Mouse (Mus musculus) MEL (cell line): ENCODE data around the gene Iqcf5. TPM values are rescaled to one million over a fixed set of nuclear protein-coding genes. Genes with fewer than 3 reads are reported as not detected.

Experiments
- DNase-seq: peaks from one replicate; pipeline ENCODE4 v3.0.0; 2011; ENCODE audit warnings: low read depth, low spot score
- H3K27ac ChIP-seq: 2 replicates; pipeline ENCODE4 v1.5.1; 2012; ENCODE audit warnings: low read depth, mild to moderate bottlenecking, control low read depth, low read length, moderate library complexity; ENCODE audit not compliant: control insufficient read depth
- H3K27me3 ChIP-seq, 2 experiments: fragments of 150-350 bp in 1 of 2; sonication (generic) in 1 of 2; 2 replicates each; pipeline ENCODE4 v1.6.1; 2012; ENCODE audit warnings: low read length in 2 of 2, mild to moderate bottlenecking in 2 of 2, improper control_type of control experiment in 1 of 2, moderate library complexity in 1 of 2; ENCODE audit not compliant: insufficient read depth in 2 of 2, control insufficient read depth in 1 of 2
- H3K36me3 ChIP-seq, 2 experiments: 2 replicates each; pipeline ENCODE4 v1.6.1; 2012 to 2014; ENCODE audit warnings: low read length in 2 of 2, improper control_type of control experiment in 1 of 2, inconsistent platforms in 1 of 2, mild to moderate bottlenecking in 1 of 2; ENCODE audit not compliant: insufficient read depth in 2 of 2, control insufficient read depth in 1 of 2
- H3K4me1 ChIP-seq, 2 experiments: fragments of 150-350 bp in 1 of 2; sonication (generic) in 1 of 2; 2 replicates each; pipeline ENCODE4 v1.6.1; 2012; ENCODE audit warnings: low read length in 2 of 2, improper control_type of control experiment in 1 of 2, mild to moderate bottlenecking in 1 of 2; ENCODE audit not compliant: insufficient read depth in 2 of 2, control insufficient read depth in 1 of 2
- H3K4me3 ChIP-seq, 2 experiments: fragments of 150-350 bp in 1 of 2; sonication (generic) in 1 of 2; 2 replicates each; pipeline ENCODE4 v1.5.1; 2012; ENCODE audit warnings: low read depth in 2 of 2, low read length in 2 of 2, mild to moderate bottlenecking in 2 of 2, moderate library complexity in 2 of 2, control low read depth in 1 of 2, improper control_type of control experiment in 1 of 2; ENCODE audit not compliant: control insufficient read depth in 1 of 2, insufficient read depth in 1 of 2
- H3K79me2 ChIP-seq: 2 replicates; pipeline ENCODE4 v1.6.1; 2012; ENCODE audit warnings: mild to moderate bottlenecking, low read length, moderate library complexity; ENCODE audit not compliant: control insufficient read depth, poor library complexity, insufficient read depth
- H3K9ac ChIP-seq: 2 replicates; pipeline ENCODE4 v1.6.1; 2012; ENCODE audit warnings: low read depth, mild to moderate bottlenecking, control low read depth, low read length, moderate library complexity; ENCODE audit not compliant: control insufficient read depth, poor library complexity, severe bottlenecking
- H3K9me3 ChIP-seq: fragments of 150-350 bp; sonication (generic); replicated peaks from 2 replicates; pipeline ENCODE4 v1.6.1; 2012; ENCODE audit warnings: mild to moderate bottlenecking, low read length, improper control_type of control experiment, moderate library complexity; ENCODE audit not compliant: insufficient read depth
- CHD1 ChIP-seq: IDR thresholded peaks from 2 replicates; pipeline ENCODE4 v1.6.1; 2012; ENCODE audit warnings: low read depth, mild to moderate bottlenecking, inconsistent platforms, low read length, improper control_type of control experiment
- CHD2 ChIP-seq: IDR thresholded peaks from 2 replicates; pipeline ENCODE4 v1.6.1; 2011; ENCODE audit warnings: low read length, improper control_type of control experiment
- CTCF ChIP-seq, 3 experiments: IDR thresholded peaks in 2 of 3; conservative IDR thresholded peaks in 1 of 3; 2 replicates each; pipeline ENCODE4 v1.5.1; 2011 to 2012; ENCODE audit warnings: low read length in 3 of 3, low read depth in 2 of 3, mild to moderate bottlenecking in 2 of 3, improper control_type of control experiment in 1 of 3, inconsistent platforms in 1 of 3, mixed read lengths in 1 of 3, moderate library complexity in 1 of 3; ENCODE audit not compliant: control insufficient read depth in 1 of 3, insufficient read depth in 1 of 3, poor library complexity in 1 of 3, severe bottlenecking in 1 of 3
- EP300 ChIP-seq, 2 experiments: IDR thresholded peaks; 2 replicates each; pipeline ENCODE4 v1.6.1; 2011; ENCODE audit warnings: improper control_type of control experiment in 2 of 2, low read length in 2 of 2, low read depth in 1 of 2, mild to moderate bottlenecking in 1 of 2
- GABPA ChIP-seq: IDR thresholded peaks from 2 replicates; pipeline ENCODE4 v1.6.1; 2012; ENCODE audit warnings: low read depth, mild to moderate bottlenecking, inconsistent platforms, low read length, improper control_type of control experiment, moderate library complexity
- HCFC1 ChIP-seq: IDR thresholded peaks from 2 replicates; pipeline ENCODE4 v1.6.1; 2012; ENCODE audit warnings: low read depth, mild to moderate bottlenecking, inconsistent platforms, low read length, improper control_type of control experiment, moderate library complexity
- JUND ChIP-seq: IDR thresholded peaks from 2 replicates; pipeline ENCODE4 v1.6.1; 2011; ENCODE audit warnings: low read depth, mild to moderate bottlenecking, improper control_type of control experiment, low read length
- KAT2A ChIP-seq: conservative IDR thresholded peaks from 2 replicates; pipeline ENCODE4 v1.6.1; 2012; ENCODE audit warnings: low read depth, low read length, improper control_type of control experiment, inconsistent platforms
- MAFK ChIP-seq: IDR thresholded peaks from 2 replicates; pipeline ENCODE4 v1.6.1; 2011; ENCODE audit warnings: low read depth, mild to moderate bottlenecking, low read length, improper control_type of control experiment, borderline replicate concordance
- MAX ChIP-seq: IDR thresholded peaks from 2 replicates; pipeline ENCODE4 v1.6.1; 2011; ENCODE audit warnings: low read length, improper control_type of control experiment
- MAZ ChIP-seq: IDR thresholded peaks from 2 replicates; pipeline ENCODE4 v1.6.1; 2012; ENCODE audit warnings: low read depth, mild to moderate bottlenecking, inconsistent platforms, low read length, improper control_type of control experiment
- MEF2A ChIP-seq: IDR thresholded peaks from 2 replicates; pipeline ENCODE4 v1.6.1; 2014; ENCODE audit warnings: low read depth, mild to moderate bottlenecking, inconsistent platforms, low read length, improper control_type of control experiment; ENCODE audit not compliant: poor library complexity, insufficient replicate concordance, severe bottlenecking; ENCODE audit errors: extremely low read depth
- MXI1 ChIP-seq: IDR thresholded peaks from 2 replicates; pipeline ENCODE4 v1.6.1; 2011; ENCODE audit warnings: mild to moderate bottlenecking, low read depth, low read length, improper control_type of control experiment
- MYB ChIP-seq: IDR thresholded peaks from 2 replicates; pipeline ENCODE4 v1.6.1; 2011; ENCODE audit warnings: mild to moderate bottlenecking, low read depth, low read length, improper control_type of control experiment
- MYC ChIP-seq: IDR thresholded peaks from 2 replicates; pipeline ENCODE4 v1.6.1; 2011; ENCODE audit warnings: low read depth, mild to moderate bottlenecking, low read length, improper control_type of control experiment, moderate library complexity
- POLR2AphosphoS5 ChIP-seq: IDR thresholded peaks from 2 replicates; pipeline ENCODE4 v1.6.1; 2012; ENCODE audit warnings: low read depth, borderline replicate concordance, mild to moderate bottlenecking, inconsistent platforms, low read length, moderate library complexity, mixed read lengths
- RAD21 ChIP-seq: IDR thresholded peaks from 2 replicates; pipeline ENCODE4 v1.6.1; 2011; ENCODE audit warnings: mild to moderate bottlenecking, low read depth, low read length, improper control_type of control experiment
- SMC3 ChIP-seq: IDR thresholded peaks from 2 replicates; pipeline ENCODE4 v1.6.1; 2011; ENCODE audit warnings: low read depth, low read length, improper control_type of control experiment
- TBP ChIP-seq: IDR thresholded peaks from 2 replicates; pipeline ENCODE4 v1.8.0; 2011; ENCODE audit warnings: low read depth, low read length, improper control_type of control experiment
- TCF12 ChIP-seq: IDR thresholded peaks from 2 replicates; pipeline ENCODE4 v1.6.1; 2014; ENCODE audit warnings: low read depth, mild to moderate bottlenecking, inconsistent platforms, low read length, improper control_type of control experiment, moderate library complexity
- USF1 ChIP-seq: IDR thresholded peaks from 2 replicates; pipeline ENCODE4 v1.6.1; 2014; ENCODE audit warnings: low read depth, mild to moderate bottlenecking, inconsistent platforms, low read length, improper control_type of control experiment, moderate library complexity
- ZKSCAN1 ChIP-seq: IDR thresholded peaks from 2 replicates; pipeline ENCODE4 v1.6.1; 2012; ENCODE audit warnings: low read depth, mild to moderate bottlenecking, inconsistent platforms, low read length, improper control_type of control experiment, moderate library complexity
- ZNF384 ChIP-seq: IDR thresholded peaks from 2 replicates; pipeline ENCODE4 v1.6.1; 2012; ENCODE audit warnings: low read depth, mild to moderate bottlenecking, inconsistent platforms, low read length, improper control_type of control experiment
- polyA plus RNA-seq, 2 experiments: library from polyadenylated mRNA; stranded (reverse) in 1 of 2; unstranded in 1 of 2; fragments of >175 nt in 1 of 2; fragments of >200 nt in 1 of 2; gene quantifications; 2 replicates each; pipeline versions ENCODE4 v1.2.1 to v1.2.4; 2012; ENCODE audit warnings: low replicate concordance in 2 of 2, low read depth in 1 of 2; ENCODE audit not compliant: insufficient read length in 2 of 2, insufficient read depth in 1 of 2, missing spikeins in 1 of 2
- total RNA-seq: library from RNA; depleted of rRNA; stranded (reverse); fragments of 300-350 nt; gene quantifications from 2 replicates; pipeline ENCODE4 v1.2.3, GENCODE M21; 2012

Gene Iqcf5
- total and polyA plus RNA-seq, 3 experiments: 0.81 to 1.5 TPM; not detected in 1

DNA sequence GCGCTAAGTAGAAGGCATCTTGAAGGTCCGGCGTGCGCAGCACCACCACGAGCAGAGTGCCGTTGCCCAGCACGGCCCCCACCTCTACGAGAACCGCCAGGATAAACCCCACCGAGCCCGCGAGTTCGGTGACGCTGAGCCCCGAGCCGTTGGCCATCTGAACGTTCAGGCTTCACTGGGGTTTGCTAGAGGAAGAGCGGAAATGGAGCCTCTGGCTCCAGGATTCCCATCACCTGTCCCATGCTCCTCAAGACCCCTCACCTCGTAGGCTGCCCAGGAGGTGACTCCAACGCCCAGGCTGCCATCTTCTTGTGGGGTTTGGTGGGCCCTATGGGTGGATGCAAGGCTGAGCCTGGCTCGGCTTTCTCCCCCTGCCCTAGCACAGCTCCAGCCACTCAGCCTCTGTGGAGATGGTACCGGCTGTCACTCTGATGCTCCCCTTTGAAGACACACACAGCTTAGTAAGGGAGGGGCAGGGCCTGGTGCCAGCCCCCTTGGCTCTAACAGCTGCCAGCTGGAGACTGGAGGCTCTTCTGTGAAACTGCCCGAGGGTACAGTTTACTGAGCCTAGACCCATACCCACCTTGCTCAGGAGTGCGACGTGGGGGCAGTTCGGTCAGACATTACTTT lies 48.7 kb upstream of the Iqcf5 start, which contains the start of gene Gpr62:
TSS of gene Gpr62 (minus strand) at position 368 of the 630 bp plus-strand sequence.
- Histone ChIP-seq H3K36me3 (no peaks in the 10 kb centered on the region; a peak in 1 of 4 replicates), H3K27me3 (no peaks in the 10 kb centered on the region), H3K79me2 (no peaks in the 10 kb centered on the region), H3K4me3 (no peak within 1 kb of the TSS), H3K9ac (no peak within 1 kb of the TSS), H3K9me3 (no peaks in the 10 kb centered on the region), H3K27ac (no peak within 1 kb of the TSS), H3K4me1 (peaks cover 0 to 8% of the 10 kb centered on the region in 2 experiments; a peak in 2 of 4 replicates)
- DNase-seq: no peak
- no peak for TF ChIP-seq ZNF384
- TF ChIP-seq MYB: no peak
- TF ChIP-seq KAT2A: no peak
- TF ChIP-seq CTCF (IDR thresholded peaks at IDR 0.05 in 2 of 3, conservative IDR thresholded peaks at IDR 0.05 in 1 of 3; ENCODE audit: control insufficient read depth in 1 of 3, insufficient read depth in 1 of 3, low read depth in 2 of 3, low read length in 3 of 3, poor library complexity in 1 of 3, severe bottlenecking in 1 of 3): no peak
- TF ChIP-seq RAD21: no peak

DNA sequence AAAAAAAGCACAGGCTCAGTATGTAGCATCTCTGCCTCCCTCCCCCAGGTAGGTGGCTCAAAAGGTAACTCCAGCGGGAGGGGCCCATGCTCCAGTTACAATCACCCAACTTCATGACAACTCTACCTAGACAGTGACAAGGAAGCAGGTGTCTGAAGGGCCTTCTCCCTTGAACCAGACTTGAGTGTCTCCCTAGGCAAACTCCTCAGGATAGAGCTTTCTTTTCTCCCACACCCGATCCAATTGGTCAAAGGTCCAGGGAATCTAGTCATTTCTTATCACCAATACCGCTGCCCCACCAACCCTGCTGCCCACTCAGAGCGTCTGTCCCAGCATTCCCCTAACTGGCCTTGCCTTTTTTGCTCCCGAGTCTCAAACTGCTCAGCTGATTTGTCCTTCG lies 47.7 kb upstream of the Iqcf5 start:
- DNase-seq: no peak
- Histone ChIP-seq H3K79me2 (no peaks in the 10 kb centered on the region), H3K4me3 (no peak overlapping the region), H3K36me3 (no peaks in the 10 kb centered on the region; a peak in 1 of 4 replicates), H3K4me1 (peaks cover 0 to 8% of the 10 kb centered on the region in 2 experiments; a peak in 2 of 4 replicates)
- TF ChIP-seq SMC3 (no peak), MEF2A (no peak), USF1 (no peak), POLR2AphosphoS5 (no peak), ZNF384 (no peak), MXI1 (no peak)
- TF ChIP-seq, all 39 proteins: peak for 0
- Histone ChIP-seq H3K27ac (no peak overlapping the region), H3K9me3 (no peaks in the 10 kb centered on the region), H3K27me3 (no peaks in the 10 kb centered on the region), H3K9ac (no peak overlapping the region)

DNA sequence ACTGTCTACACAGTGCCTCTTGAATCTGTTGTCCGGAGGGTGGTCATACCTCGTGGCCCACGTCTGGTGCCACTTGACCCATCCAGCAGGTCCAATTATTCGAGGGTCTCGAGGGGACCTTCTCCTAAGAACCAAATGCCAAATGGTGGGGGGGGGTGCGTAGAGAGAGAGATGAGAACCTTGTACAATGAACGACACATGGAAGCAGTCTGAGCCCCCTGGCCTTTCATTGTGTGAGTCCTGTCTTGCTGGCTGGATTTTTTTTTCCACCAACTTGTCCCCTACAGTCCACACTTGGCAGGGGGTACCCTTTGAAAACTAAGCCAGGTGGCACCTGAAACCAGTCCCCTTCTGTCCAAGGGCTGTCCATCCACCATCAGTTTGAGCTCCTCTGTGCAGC lies 46.6 kb upstream of the Iqcf5 start:
- Histone ChIP-seq H3K27me3 (no peaks in the 10 kb centered on the region), H3K4me1 (peaks cover 0 to 8% of the 10 kb centered on the region in 2 experiments; a peak in 2 of 4 replicates), H3K27ac (no peak overlapping the region), H3K79me2 (no peaks in the 10 kb centered on the region), H3K4me3 (no peak overlapping the region), H3K36me3 (no peaks in the 10 kb centered on the region; a peak in 1 of 4 replicates), H3K9me3 (no peaks in the 10 kb centered on the region), H3K9ac (no peak overlapping the region)
- TF ChIP-seq MAFK (no peak), MYC (no peak), MAZ (no peak), MYB (no peak), SMC3 (no peak), TBP (no peak), CHD1 (no peak), TCF12 (no peak), HCFC1 (no peak), EP300 (IDR thresholded peaks at IDR 0.05; ENCODE audit: low read depth in 1 of 2, low read length in 2 of 2) (no peak), MAX (no peak), JUND (no peak), ZKSCAN1 (no peak), GABPA (no peak), CHD2 (no peak)
- no peak for DNase-seq
